In the genomic region with DNA sequence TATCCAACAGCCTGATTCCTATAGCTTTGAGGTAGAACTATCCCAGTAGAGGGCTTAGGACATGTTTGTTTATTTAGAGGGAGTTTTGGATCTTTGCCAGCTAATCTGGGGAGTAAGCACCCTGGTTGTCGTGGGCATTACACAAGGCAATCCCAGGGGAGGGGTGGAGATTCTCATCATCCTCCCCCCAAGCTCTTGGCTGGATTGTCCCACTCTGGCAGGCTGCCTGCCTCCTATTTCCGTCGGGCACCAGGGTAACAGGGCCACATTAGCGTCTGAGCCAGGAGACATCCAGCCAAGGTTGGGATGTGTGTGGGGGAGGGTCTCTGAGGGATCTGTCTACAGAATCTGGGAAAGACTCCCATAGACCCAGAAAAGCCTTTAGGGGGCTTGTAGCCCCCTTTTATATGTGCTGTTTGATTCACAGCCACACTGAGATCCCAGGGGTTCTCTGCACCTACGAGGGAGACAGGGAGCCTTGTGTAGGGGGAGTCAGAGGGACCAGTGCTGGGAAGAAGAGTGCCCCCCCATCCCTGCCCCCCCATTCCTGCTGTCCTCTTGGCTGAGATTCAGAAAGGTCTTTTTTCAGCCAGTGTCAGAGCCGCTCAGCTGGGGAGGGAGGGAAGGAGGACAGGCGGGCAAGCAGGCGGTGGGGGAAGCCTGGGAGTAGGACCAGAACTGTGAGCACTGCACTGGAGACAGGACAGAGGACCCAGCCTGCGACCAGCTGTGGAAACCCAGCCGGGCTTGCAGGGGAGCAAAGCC, we compare ENCODE assay signal across 8 mouse cellular contexts. TPM values are rescaled to one million over a fixed set of nuclear protein-coding genes. Genes with fewer than 3 reads are reported as not detected.
DNase-seq lines count a peak whose midpoint lies in the region; ATAC-seq lines count a peak whose summit lies in the region.

No protein-coding gene starts in this region.

- no peaks in the 10 kb centered on the region for H3K27me3 ChIP-seq in embryonic facial prominence, embryonic 15.5 days
- no peaks in the 10 kb centered on the region; the same call in 1 of the 2 replicates for H3K27me3 ChIP-seq in heart, embryonic 13.5 days (replicated peaks)
- no peaks in the 10 kb centered on the region for H3K27me3 ChIP-seq in kidney, embryonic 15.5 days
- H3K27me3 ChIP-seq in liver, embryonic 11.5 days (replicated peaks; ENCODE audit: control insufficient read depth, insufficient read depth, low read length), result no peaks in the 10 kb centered on the region
- no peaks in the 10 kb centered on the region for H3K27me3 ChIP-seq in neural tube, embryonic 14.5 days (ENCODE audit: control insufficient read depth, insufficient read depth, low read length)

- H3K4me2 ChIP-seq in embryonic facial prominence, embryonic 15.5 days (replicated peaks), result peak overlapping the region; percentile 26
- H3K4me2 ChIP-seq in heart, embryonic 13.5 days, result peak overlapping the region; percentile 63
- H3K4me2 ChIP-seq in kidney, embryonic 15.5 days, result peak overlapping the region; percentile 45
- peak overlapping the region; percentile 35 for H3K4me2 ChIP-seq in liver, embryonic 11.5 days
- peak overlapping the region; percentile 42 for H3K4me2 ChIP-seq in neural tube, embryonic 14.5 days (ENCODE audit: low read depth, low read length)

- peak; percentile 63; the same call in 1 of the 2 replicates for ATAC-seq in embryonic facial prominence, embryonic 15.5 days (ENCODE audit: insufficient number of reproducible peaks, low FRiP score, low TSS enrichment, low read depth)
- ATAC-seq in heart, embryonic 13.5 days (ENCODE audit: extremely low read depth, insufficient number of reproducible peaks, low FRiP score, low TSS enrichment), result peak; percentile 53; the same call in 1 of the 2 replicates
- peak; percentile 59 for ATAC-seq in kidney, embryonic 15.5 days (replicated peaks; ENCODE audit: low FRiP score)
- ATAC-seq in liver, embryonic 11.5 days (replicated peaks; ENCODE audit: low FRiP score), result no peak
- ATAC-seq in neural tube, embryonic 14.5 days (ENCODE audit: low read depth), result peak; percentile 69
- ATAC-seq in CD4-positive, CD25-positive, alpha-beta regulatory T cell, adult 4 months, result no peak

- H3K9me3 ChIP-seq in embryonic facial prominence, embryonic 15.5 days (replicated peaks), result no peaks in the 10 kb centered on the region
- H3K9me3 ChIP-seq in heart, embryonic 13.5 days, result no peaks in the 10 kb centered on the region
- no peaks in the 10 kb centered on the region for H3K9me3 ChIP-seq in kidney, embryonic 15.5 days (replicated peaks)
- H3K9me3 ChIP-seq in liver, embryonic 11.5 days (ENCODE audit: control insufficient read depth, low read length), result no peaks in the 10 kb centered on the region
- H3K9me3 ChIP-seq in neural tube, embryonic 14.5 days (ENCODE audit: control insufficient read depth, low read length), result no peaks in the 10 kb centered on the region

- peak; percentile 43 for DNase-seq in urinary bladder, adult 2 months (ENCODE audit: low spot score)
- no peak for DNase-seq in urinary bladder, adult 18-20 months (ENCODE audit: low spot score in 2 of 2)
- DNase-seq in liver, embryonic 11.5 days (ENCODE audit: low spot score), result no peak

- 19% methylated on average over 10 of the region's 10 CpGs for WGBS in embryonic facial prominence, embryonic 15.5 days
- WGBS in heart, embryonic 13.5 days, result 15% methylated on average over 10 of the region's 10 CpGs
- 19% methylated on average over 10 of the region's 10 CpGs for WGBS in kidney, embryonic 15.5 days
- 38% methylated on average over 10 of the region's 10 CpGs for WGBS in liver, embryonic 11.5 days
- 19% methylated on average over 10 of the region's 10 CpGs for WGBS in neural tube, embryonic 14.5 days

- H3K4me3 ChIP-seq in embryonic facial prominence, embryonic 15.5 days (replicated peaks), result no peak overlapping the region
- peak overlapping the region; percentile 39 for H3K4me3 ChIP-seq in heart, embryonic 13.5 days
- H3K4me3 ChIP-seq in kidney, embryonic 15.5 days (replicated peaks), result peak overlapping the region; percentile 14; the same call in 1 of the 2 replicates
- H3K4me3 ChIP-seq in liver, embryonic 11.5 days (ENCODE audit: low read depth, low read length), result no peak overlapping the region
- H3K4me3 ChIP-seq in neural tube, embryonic 14.5 days (ENCODE audit: low read depth, low read length), result peak overlapping the region; percentile 26; the same call in 1 of the 2 replicates

- peak overlapping the region; percentile 68 for H3K27ac ChIP-seq in embryonic facial prominence, embryonic 15.5 days (replicated peaks)
- peak overlapping the region; percentile 85 for H3K27ac ChIP-seq in heart, embryonic 13.5 days (replicated peaks)
- peak overlapping the region; percentile 84 for H3K27ac ChIP-seq in kidney, embryonic 15.5 days
- peak overlapping the region; percentile 48; the same call in 1 of the 2 replicates for H3K27ac ChIP-seq in liver, embryonic 11.5 days (ENCODE audit: low read depth, low read length)
- H3K27ac ChIP-seq in neural tube, embryonic 14.5 days (ENCODE audit: low read depth, low read length), result peak overlapping the region; percentile 90

- H3K4me1 ChIP-seq in embryonic facial prominence, embryonic 15.5 days, result peaks cover 67% of the 10 kb centered on the region
- H3K4me1 ChIP-seq in heart, embryonic 13.5 days, result peaks cover 98% of the 10 kb centered on the region
- peaks cover 80% of the 10 kb centered on the region for H3K4me1 ChIP-seq in kidney, embryonic 15.5 days
- H3K4me1 ChIP-seq in liver, embryonic 11.5 days (replicated peaks; ENCODE audit: control insufficient read depth, insufficient read depth, low read length), result peaks cover 88% of the 10 kb centered on the region
- H3K4me1 ChIP-seq in neural tube, embryonic 14.5 days (ENCODE audit: control insufficient read depth, insufficient read depth, low read length), result peaks cover 53% of the 10 kb centered on the region

- H3K36me3 ChIP-seq in embryonic facial prominence, embryonic 15.5 days, result 0 out of 2 replicates have a peak, but pooled peaks cover 7% of the 10 kb centered on the region
- H3K36me3 ChIP-seq in heart, embryonic 13.5 days, result peaks cover 9% of the 10 kb centered on the region; the same call in 1 of the 2 replicates
- H3K36me3 ChIP-seq in kidney, embryonic 15.5 days, result peaks cover 11% of the 10 kb centered on the region; the same call in 1 of the 2 replicates
- no peaks in the 10 kb centered on the region for H3K36me3 ChIP-seq in liver, embryonic 11.5 days (ENCODE audit: control insufficient read depth, insufficient read depth, low read length)
- no peaks in the 10 kb centered on the region for H3K36me3 ChIP-seq in neural tube, embryonic 14.5 days (ENCODE audit: control insufficient read depth, insufficient read depth, low read length)

- no peak overlapping the region for H3K9ac ChIP-seq in embryonic facial prominence, embryonic 15.5 days
- peak overlapping the region; percentile 79 for H3K9ac ChIP-seq in heart, embryonic 13.5 days
- 0 out of 2 replicates have a peak overlapping the region, but pooled peaks have one; percentile 35 for H3K9ac ChIP-seq in kidney, embryonic 15.5 days
- H3K9ac ChIP-seq in liver, embryonic 11.5 days (ENCODE audit: low read depth, low read length), result peak overlapping the region; percentile 20; the same call in 1 of the 2 replicates
- peak overlapping the region; percentile 51 for H3K9ac ChIP-seq in neural tube, embryonic 14.5 days (replicated peaks; ENCODE audit: low read depth, low read length)

RNA-seq across cellular contexts. Expression of a gene that starts 17.1 kb away (rescaled TPM):
- 106 and 114 TPM in 2 replicates for polyA plus RNA-seq in urinary bladder, adult 2 months (2012; rRNA removed)
- 16.3 and 19.3 TPM in 2 replicates for polyA plus RNA-seq in embryonic facial prominence, embryonic 15.5 days (2015; fragmentation: Nextera tagmentation; extraction: Ambion mirVana)
- polyA plus RNA-seq in heart, embryonic 13.5 days (2015; fragmentation: Nextera tagmentation; extraction: Ambion mirVana), result 7.1 and 8.7 TPM in 2 replicates
- polyA plus RNA-seq in kidney, embryonic 15.5 days (2015; fragmentation: Nextera tagmentation; extraction: Ambion mirVana), result 9.3 and 12.4 TPM in 2 replicates
- polyA plus RNA-seq in liver, embryonic 11.5 days (2014; fragmentation: Nextera tagmentation; extraction: Ambion mirVana), result 10.8 and 11.6 TPM in 2 replicates
- polyA plus RNA-seq in neural tube, embryonic 14.5 days (2014; fragmentation: Nextera tagmentation; extraction: Ambion mirVana), result 18.7 and 23.9 TPM in 2 replicates
- 1 to 10 TPM; 4.8 to 8.9 TPM for polyA plus RNA-seq in CD4-positive, CD25-positive, alpha-beta regulatory T cell, adult 4 months (2017; shearing (Covaris generic))

RNA-seq across cellular contexts. Expression of a gene that starts 52.0 kb away (rescaled TPM):
- polyA plus RNA-seq in urinary bladder, adult 2 months (2012; rRNA removed), result 14.1 and 17.7 TPM in 2 replicates
- polyA plus RNA-seq in embryonic facial prominence, embryonic 15.5 days (2015; fragmentation: Nextera tagmentation; extraction: Ambion mirVana), result 19.8 and 24.0 TPM in 2 replicates
- 32.7 and 34.7 TPM in 2 replicates for polyA plus RNA-seq in heart, embryonic 13.5 days (2015; fragmentation: Nextera tagmentation; extraction: Ambion mirVana)
- 50.2 and 50.7 TPM in 2 replicates for polyA plus RNA-seq in kidney, embryonic 15.5 days (2015; fragmentation: Nextera tagmentation; extraction: Ambion mirVana)
- 220 and 245 TPM in 2 replicates for polyA plus RNA-seq in liver, embryonic 11.5 days (2014; fragmentation: Nextera tagmentation; extraction: Ambion mirVana)
- 43.6 and 72.1 TPM in 2 replicates for polyA plus RNA-seq in neural tube, embryonic 14.5 days (2014; fragmentation: Nextera tagmentation; extraction: Ambion mirVana)
- polyA plus RNA-seq in CD4-positive, CD25-positive, alpha-beta regulatory T cell, adult 4 months (2017; shearing (Covaris generic)), result 10 to 100 TPM; 18.1 to 19.5 TPM

Comparison
In these comparisons a context has a peak if more than half of its experiments do, and no peak if none do; other contexts are left out.
1. ATAC-seq: peak in embryonic facial prominence, embryonic 15.5 days (single experiment), heart, embryonic 13.5 days (single experiment), kidney, embryonic 15.5 days (single experiment) and neural tube, embryonic 14.5 days (single experiment); none in liver, embryonic 11.5 days (single experiment) and CD4-positive, CD25-positive, alpha-beta regulatory T cell, adult 4 months (single experiment).
2. H3K4me3 ChIP-seq: peak in heart, embryonic 13.5 days (single experiment), kidney, embryonic 15.5 days (single experiment) and neural tube, embryonic 14.5 days (single experiment); none in embryonic facial prominence, embryonic 15.5 days (single experiment) and liver, embryonic 11.5 days (single experiment).
3. Peak in every context shown above with its lines, with median percentiles within 50 percentile points of each other: H3K27ac ChIP-seq and H3K4me2 ChIP-seq.